Mouse (Mus musculus): Measurements from ENCODE around the gene Ywhag.

DNA sequence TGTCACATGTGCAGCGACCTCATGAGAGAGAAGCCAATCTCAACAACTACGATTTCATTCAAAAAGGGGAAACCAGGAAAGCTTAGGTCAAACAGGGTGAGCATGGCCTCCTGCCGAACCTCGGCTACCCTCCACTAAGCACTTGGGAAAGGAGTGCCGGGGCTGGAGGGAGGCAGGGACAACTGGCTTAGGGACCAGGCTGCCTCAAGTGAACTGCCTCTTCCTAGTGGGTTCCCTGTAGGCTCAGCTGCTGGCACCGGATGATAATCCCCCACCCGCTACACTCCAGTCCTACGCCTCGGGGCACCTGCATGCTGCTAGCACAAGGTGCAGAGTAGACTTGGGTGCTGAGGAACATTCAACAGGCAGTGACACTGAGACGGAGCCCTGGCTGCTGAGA, 24.8 kb downstream of the Ywhag start:
- TF ChIP-seq CTCF (IDR thresholded peaks at IDR 0.05) (no peak), POLR2A (IDR thresholded peaks at IDR 0.05; ENCODE audit: insufficient read depth, low read depth, low read length) (no peak; the same call in 1 of the 2 replicates)

All from heart, adult 2 months (tissue).